Mouse (Mus musculus) colon, adult 2 months (tissue): ENCODE measurements around the gene Klra1. TPM values are rescaled to one million over a fixed set of nuclear protein-coding genes. Genes with fewer than 3 reads are reported as not detected.

Experiments used
- polyA plus RNA-seq: library from polyadenylated mRNA; depleted of rRNA; stranded (reverse); fragments of >200 nt; gene quantifications from 2 replicates; pipeline ENCODE4 v1.2.3, GENCODE M21; 2012; rRNA removed

Gene Klra1
- polyA plus RNA-seq, result not detected in 2 replicates

DNA sequence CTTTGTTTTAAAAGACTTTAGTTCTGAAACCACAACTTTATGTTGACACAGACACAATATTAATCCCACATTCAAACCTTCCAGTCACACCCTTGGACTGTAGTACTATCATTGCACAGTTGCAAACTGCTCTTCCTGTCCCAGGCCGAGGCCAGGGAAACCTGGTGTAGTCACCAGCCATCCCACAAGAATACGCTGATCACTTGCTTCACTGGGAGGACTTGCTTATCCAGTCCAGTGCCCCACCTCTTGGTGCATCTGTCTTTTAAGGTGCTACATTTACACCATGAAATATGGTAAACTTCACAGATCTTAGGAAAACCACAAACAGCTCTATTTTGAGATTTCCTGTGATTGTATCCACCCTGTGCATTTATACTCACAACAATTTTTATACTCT lies at the start of gene Klra1:
TSS of gene Klra1 (minus strand) at position 125 of the 400 bp plus-strand sequence.

DNA sequence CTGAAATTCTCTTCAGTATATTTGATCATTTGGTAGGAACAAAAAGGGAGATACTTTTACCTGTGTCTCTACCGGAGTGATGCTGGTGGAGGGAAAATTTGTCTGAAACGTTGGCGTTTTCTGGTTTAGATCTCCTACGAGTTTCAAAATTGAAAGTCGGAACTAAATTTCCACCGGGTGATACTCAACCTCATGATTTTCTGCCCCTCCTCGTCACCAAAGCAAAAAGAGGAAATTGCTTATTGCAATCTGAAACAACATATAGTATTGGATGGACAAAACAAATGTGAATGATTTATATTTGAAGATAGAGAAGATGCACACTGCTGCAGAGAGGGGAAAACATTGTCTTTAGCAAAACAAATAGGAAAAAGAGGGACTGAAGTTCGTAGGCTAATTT lies 49.3 kb downstream of the Klra1 start, which contains the start of gene Klra3:
TSS of gene Klra3 (minus strand) at position 164 of the 400 bp plus-strand sequence.

Other genes with a start within 250 kb of the Klra1 start
- gene Klra9, start 193.8 kb downstream of the Klra1 start, polyA plus RNA-seq, result not detected in 2 replicates
- not detected in 2 replicates for gene Klra7, start 153.6 kb downstream of the Klra1 start, polyA plus RNA-seq
- not detected in 2 replicates for gene Klra10, start 104.9 kb downstream of the Klra1 start, polyA plus RNA-seq
- not detected in 2 replicates for gene Klra3, start 49.3 kb downstream of the Klra1 start, polyA plus RNA-seq